Mouse (Mus musculus): ENCODE data around the gene Ctsw. TPM values are rescaled to one million over a fixed set of nuclear protein-coding genes. Genes with fewer than 3 reads are reported as not detected.

Ctsw gene
- polyA plus RNA-seq (2021) = 0.42 TPM

GRCm38 (mm10) chr19:5468374-5468773 is at the start of gene Ctsw:
Gene Ctsw (minus strand): TSS chr19:5468507.
- TF ChIP-seq CTCF (IDR thresholded peaks at IDR 0.05) = no peak
- H3K27me3 ChIP-seq = no peaks in the 10 kb centered on the region
- in situ Hi-C loops (cut with MboI; ENCODE audit: low pct_unique_long_range_greater_than_20kb) = no loop called here
- no peak for ATAC-seq
- POLR2A ChIA-PET = interaction anchor here (1.0 to 1.4 kb wide), 3 partner anchors 11 to 20 kb away, joined by 3 to 4 read pairs (median 3); partner anchors contain the start of gene Mus81
- CTCF ChIA-PET = interaction anchor here (11.3 kb wide), 1 partner anchor 17 kb away, joined by 143 read pairs; the partner anchor contains the start of genes Cfl1 and Mus81
- DNase-seq (ENCODE audit: low read depth, low spot score) = no peak

- TF ChIP-seq CTCF (IDR thresholded peaks at IDR 0.05) = no peak
- H3K27me3 ChIP-seq = no peaks in the 10 kb centered on the region
- DNase-seq (ENCODE audit: low read depth, low spot score) (no peak), ATAC-seq (no peak)
- ChIA-PET POLR2A (no interaction called here), CTCF (no interaction called here)
- in situ Hi-C loops (cut with MboI; ENCODE audit: low pct_unique_long_range_greater_than_20kb) = no loop called here
Measured at GRCm38 (mm10) chr19:5516906-5517505, 48.7 kb upstream of the Ctsw start.

- no peak for DNase-seq (ENCODE audit: low read depth, low spot score)
- TF ChIP-seq CTCF (IDR thresholded peaks at IDR 0.05) = peak; percentile 53
- no peaks in the 10 kb centered on the region for H3K27me3 ChIP-seq
- ChIA-PET POLR2A (no interaction called here), CTCF (no interaction called here)
- ATAC-seq = no peak
- in situ Hi-C loops (cut with MboI; ENCODE audit: low pct_unique_long_range_greater_than_20kb) = no loop called here
Measured at GRCm38 (mm10) chr19:5515840-5516777, 47.8 kb upstream of the Ctsw start.

GRCm38 (mm10) chr19:5513005-5513349 is 44.7 kb upstream of the Ctsw start:
- ChIA-PET CTCF (no interaction called here), POLR2A (interaction anchor here (0.5 kb wide), 1 partner anchor 42 kb away, joined by 3 read pairs; no protein-coding TSS in a partner anchor)
- no peak for TF ChIP-seq CTCF (IDR thresholded peaks at IDR 0.05)
- DNase-seq (ENCODE audit: low read depth, low spot score) (no peak), ATAC-seq (no peak)
- in situ Hi-C loops (cut with MboI; ENCODE audit: low pct_unique_long_range_greater_than_20kb) = no loop called here
- no peaks in the 10 kb centered on the region for H3K27me3 ChIP-seq

- ATAC-seq = no peak
- CTCF ChIA-PET = interaction anchor here (1.0 kb wide), 1 partner anchor 18 kb away, joined by 4 read pairs; no protein-coding TSS in a partner anchor
- DNase-seq (ENCODE audit: low read depth, low spot score) = no peak
- no peaks in the 10 kb centered on the region for H3K27me3 ChIP-seq
- in situ Hi-C loops (cut with MboI; ENCODE audit: low pct_unique_long_range_greater_than_20kb) = no loop called here
- POLR2A ChIA-PET = interaction anchor here (0.5 to 0.9 kb wide), 2 partner anchors 9 to 42 kb away, joined by 3 to 4 read pairs; no protein-coding TSS in a partner anchor
- TF ChIP-seq CTCF (IDR thresholded peaks at IDR 0.05) = no peak
Measured at GRCm38 (mm10) chr19:5512091-5513004, 44.0 kb upstream of the Ctsw start.

- in situ Hi-C loops (cut with MboI; ENCODE audit: low pct_unique_long_range_greater_than_20kb) = no loop called here
- DNase-seq (ENCODE audit: low read depth, low spot score) (no peak), ATAC-seq (no peak)
- TF ChIP-seq CTCF (IDR thresholded peaks at IDR 0.05) = no peak
- POLR2A ChIA-PET = interaction anchor here (0.7 to 2.2 kb wide), 5 partner anchors 10 to 26 kb away, joined by 3 to 7 read pairs (median 3); no protein-coding TSS in a partner anchor
- CTCF ChIA-PET = interaction anchor here (1.0 to 3.0 kb wide), 3 partner anchors 15 to 56 kb away, joined by 3 to 13 read pairs (median 9); partner anchors contain the start of genes Ap5b1 and Mus81
- H3K27me3 ChIP-seq = no peaks in the 10 kb centered on the region
Measured at GRCm38 (mm10) chr19:5511074-5511632, 42.8 kb upstream of the Ctsw start.

- no peaks in the 10 kb centered on the region for H3K27me3 ChIP-seq
- in situ Hi-C loops (cut with MboI; ENCODE audit: low pct_unique_long_range_greater_than_20kb) = no loop called here
- CTCF ChIA-PET = interaction anchor here (1.0 to 3.0 kb wide), 4 partner anchors 12 to 57 kb away, joined by 3 to 13 read pairs (median 6); partner anchors contain the start of genes Ap5b1 and Mus81
- peak; percentile 94 for DNase-seq (ENCODE audit: low read depth, low spot score)
- peak; percentile 100 for ATAC-seq
- TF ChIP-seq CTCF (IDR thresholded peaks at IDR 0.05) = peak; percentile 24
- POLR2A ChIA-PET = interaction anchor here (0.6 to 2.2 kb wide), 6 partner anchors 12 to 61 kb away, joined by 3 to 7 read pairs (median 3); no protein-coding TSS in a partner anchor
Measured at GRCm38 (mm10) chr19:5510031-5511026, 42.0 kb upstream of the Ctsw start, which contains the start of gene Snx32. Gene Snx32 (minus strand): TSS chr19:5510538.

- ChIA-PET CTCF (interaction anchor here (1.1 kb wide), 1 partner anchor 26 kb away, joined by 4 read pairs; no protein-coding TSS in a partner anchor), POLR2A (interaction anchor here (1.5 kb wide), 1 partner anchor 9 kb away, joined by 7 read pairs; no protein-coding TSS in a partner anchor)
- in situ Hi-C loops (cut with MboI; ENCODE audit: low pct_unique_long_range_greater_than_20kb) = no loop called here
- no peaks in the 10 kb centered on the region for H3K27me3 ChIP-seq
- no peak for ATAC-seq
- no peak for TF ChIP-seq CTCF (IDR thresholded peaks at IDR 0.05)
- no peak for DNase-seq (ENCODE audit: low read depth, low spot score)
Measured at GRCm38 (mm10) chr19:5503687-5504086, 35.4 kb upstream of the Ctsw start, which contains the start of gene 1700020D05Rik. Gene 1700020D05Rik (minus strand): TSS chr19:5503787.
